Mouse (Mus musculus) stomach, embryonic 14.5 days (tissue): ENCODE data around the gene Wap. TPM values are rescaled to one million over a fixed set of nuclear protein-coding genes. Genes with fewer than 3 reads are reported as not detected.
A peak's percentile ranks its signal among the peaks of the same experiment; 100 is the strongest.
"Not testable (repeated sequence)": the region's sequence is repeated elsewhere in the genome, so short reads cannot be mapped to it uniquely, and the experiment has no call there.

Source experiments
- ATAC-seq: fragments of 200-750 bp; cut with Nextera tagmentation; 2 replicates; pipeline ENCODE4 v1.8.0; 2017; ENCODE audit warnings: low read depth, moderate TSS enrichment; ENCODE audit not compliant: insufficient number of reproducible peaks, insufficient read depth, low FRiP score
- H3K27ac ChIP-seq: fragments of 300-500 bp; sonication (generic); 2 replicates; pipeline ENCODE4 v1.5.1; 2014; ENCODE audit warnings: mild to moderate bottlenecking, low read length, moderate library complexity, mixed read lengths
- H3K27me3 ChIP-seq: fragments of 300-500 bp; sonication (generic); 2 replicates; pipeline ENCODE4 v1.6.1; 2014; ENCODE audit warnings: low read length, control low read depth, mixed read lengths; ENCODE audit not compliant: control insufficient read depth, insufficient read depth
- H3K36me3 ChIP-seq: fragments of 300-500 bp; sonication (generic); 2 replicates; pipeline ENCODE4 v1.6.1; 2014; ENCODE audit warnings: mild to moderate bottlenecking, control low read depth, low read length, moderate library complexity, mixed read lengths; ENCODE audit not compliant: control insufficient read depth, insufficient read depth
- H3K4me1 ChIP-seq: fragments of 300-500 bp; sonication (generic); 2 replicates; pipeline ENCODE4 v1.6.1; 2014; ENCODE audit warnings: low read length, control low read depth, mixed read lengths; ENCODE audit not compliant: control insufficient read depth, insufficient read depth
- H3K4me2 ChIP-seq: fragments of 300-500 bp; sonication (generic); replicated peaks from 2 replicates; pipeline ENCODE4 v1.6.1; 2014; ENCODE audit warnings: low read depth, low read length, control low read depth
- H3K4me3 ChIP-seq: fragments of 300-500 bp; sonication (generic); 2 replicates; pipeline ENCODE4 v1.5.1; 2014; ENCODE audit warnings: low read depth, low read length, control low read depth
- H3K9ac ChIP-seq: fragments of 300-500 bp; sonication (generic); replicated peaks from 2 replicates; pipeline ENCODE4 v1.6.1; 2014; ENCODE audit warnings: low read depth, mild to moderate bottlenecking, control low read depth, low read length, moderate library complexity, mixed read lengths
- H3K9me3 ChIP-seq: fragments of 300-500 bp; sonication (generic); 2 replicates; pipeline ENCODE4 v1.6.1; 2016; ENCODE audit warnings: low read depth, low read length, control low read depth; ENCODE audit not compliant: control insufficient read depth
- WGBS: fragments of 180-500 bp; shearing (Covaris S2); extraction: QIAGEN DNeasy Blood & Tissue Kit; methylation state at CpG from one replicate; pipeline ENCODE4 v1.1.7; 2014; 5-methylcytosine and 5-hydroxymethylcytosine counted together
- polyA plus RNA-seq: library from polyadenylated mRNA; unstranded; fragments of >200 nt; fragmentation: Nextera tagmentation; extraction: Ambion mirVana; gene quantifications from 2 replicates; pipeline ENCODE4 v1.2.1, GENCODE M21; 2014

Gene Wap
- polyA plus RNA-seq, 1 experiment from 2014 or later: not detected

DNA sequence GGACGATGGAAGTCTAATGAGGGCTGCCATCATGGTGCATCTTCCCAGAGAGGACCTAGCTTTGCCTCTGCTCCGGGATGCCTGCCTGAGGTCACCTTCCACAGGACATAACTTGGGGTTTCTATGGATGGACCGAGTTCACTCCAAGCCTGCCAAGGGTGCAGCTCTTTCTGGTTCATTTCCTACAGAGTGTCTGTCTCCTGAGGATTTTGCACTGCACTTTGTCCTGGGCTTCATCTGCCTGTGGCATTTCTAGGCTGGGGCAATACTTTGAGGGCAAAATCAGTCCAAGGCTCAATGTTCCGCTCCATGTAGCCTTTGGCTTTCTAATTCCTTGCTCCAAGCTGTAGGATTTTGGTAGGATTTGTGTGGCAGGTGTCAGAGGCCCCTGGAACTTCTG lies 32.4 kb upstream of the Wap start:
- no peaks in the 10 kb centered on the region for H3K27me3 ChIP-seq
- no peak overlapping the region for H3K4me2 ChIP-seq
- WGBS: 86% methylated on average over 4 of the region's 4 CpGs
- no peak overlapping the region for H3K27ac ChIP-seq
- no peaks in the 10 kb centered on the region for H3K4me1 ChIP-seq
- no peaks in the 10 kb centered on the region for H3K9me3 ChIP-seq
- H3K9ac ChIP-seq: no peak overlapping the region
- ATAC-seq: no peak
- no peak overlapping the region for H3K4me3 ChIP-seq
- no peaks in the 10 kb centered on the region for H3K36me3 ChIP-seq

DNA sequence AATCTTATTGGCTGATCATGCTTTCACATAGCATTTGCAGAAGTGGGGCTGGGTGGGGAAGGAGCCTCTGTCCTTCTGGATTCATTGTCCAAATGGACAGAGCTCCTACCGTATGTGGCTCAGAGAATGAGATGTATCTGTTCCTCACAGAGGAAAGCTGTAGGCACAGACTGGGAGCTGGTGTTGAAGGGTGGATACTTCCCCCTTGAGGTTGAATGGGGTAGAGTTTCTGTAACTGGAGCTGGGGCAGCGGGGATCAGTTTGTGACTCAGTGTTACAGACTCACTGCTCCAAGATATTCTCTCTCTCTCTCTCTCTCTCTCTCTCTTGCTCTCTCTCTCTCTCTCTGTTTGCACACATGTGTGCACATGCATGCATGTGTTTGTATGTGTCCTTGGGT lies 31.6 kb upstream of the Wap start:
- no peaks in the 10 kb centered on the region for H3K27me3 ChIP-seq
- WGBS: 74% methylated on average over 2 of the region's 2 CpGs

DNA sequence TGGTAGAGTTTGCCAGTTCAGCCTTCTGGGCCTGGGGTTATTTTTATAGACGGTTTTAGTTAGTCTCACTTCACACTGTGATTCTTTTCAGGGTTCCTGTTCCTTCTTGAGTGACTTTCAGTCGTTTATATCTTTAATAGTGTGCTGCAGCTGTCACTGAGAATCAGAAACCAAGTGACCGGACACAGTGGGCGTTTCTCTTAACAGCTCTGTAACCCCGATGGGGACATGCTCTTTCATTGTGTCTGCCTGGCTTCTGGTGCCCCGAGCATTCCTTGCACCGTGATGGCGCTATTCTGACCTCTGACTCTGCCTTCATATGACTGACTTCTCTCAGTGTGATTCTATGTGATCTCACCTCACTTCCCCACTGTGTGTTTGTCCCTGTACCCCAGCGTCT lies 30.6 kb upstream of the Wap start:
- H3K4me2 ChIP-seq: no peak overlapping the region
- ATAC-seq: no peak
- WGBS: 56% methylated on average over 9 of the region's 9 CpGs
- no peaks in the 10 kb centered on the region for H3K9me3 ChIP-seq
- no peak overlapping the region for H3K4me3 ChIP-seq
- no peak overlapping the region for H3K27ac ChIP-seq
- H3K9ac ChIP-seq: no peak overlapping the region
- no peaks in the 10 kb centered on the region for H3K27me3 ChIP-seq
- H3K36me3 ChIP-seq: no peaks in the 10 kb centered on the region
- H3K4me1 ChIP-seq: no peaks in the 10 kb centered on the region

More for the DNA sequence above, 31.6 kb upstream of the Wap start:
- Histone ChIP-seq H3K9ac (no peak overlapping the region), H3K27ac (no peak overlapping the region), H3K36me3 (no peaks in the 10 kb centered on the region), H3K9me3 (no peaks in the 10 kb centered on the region), H3K4me1 (no peaks in the 10 kb centered on the region), H3K4me3 (no peak overlapping the region), H3K4me2 (no peak overlapping the region)
- ATAC-seq: no peak

DNA sequence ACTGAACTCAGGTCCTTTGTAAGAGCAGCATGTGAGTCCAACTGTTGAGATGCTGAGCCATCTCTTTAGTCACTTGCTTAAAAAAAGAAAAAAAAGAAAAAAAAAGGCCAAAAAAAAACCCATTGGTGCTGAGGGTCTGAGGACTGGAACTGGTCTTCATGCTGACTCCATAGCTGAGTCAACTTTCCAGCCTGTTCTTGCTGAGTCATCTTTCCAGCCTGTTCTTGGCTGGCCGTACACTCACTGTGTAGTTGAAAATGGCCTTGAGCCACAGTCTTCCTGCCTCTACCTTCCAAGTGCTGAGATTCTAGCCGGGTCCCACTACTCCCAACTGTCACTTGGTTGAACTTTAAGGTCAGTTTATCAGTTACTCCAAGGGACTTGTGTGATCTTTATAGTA lies 28.2 kb upstream of the Wap start:
- Histone ChIP-seq H3K4me2 (no peak overlapping the region), H3K9ac (no peak overlapping the region), H3K27ac (no peak overlapping the region), H3K9me3 (no peaks in the 10 kb centered on the region), H3K36me3 (no peaks in the 10 kb centered on the region), H3K4me3 (no peak overlapping the region), H3K27me3 (no peaks in the 10 kb centered on the region), H3K4me1 (no peaks in the 10 kb centered on the region)
- WGBS: 84% methylated on average over 2 of the region's 2 CpGs
- no peak for ATAC-seq

DNA sequence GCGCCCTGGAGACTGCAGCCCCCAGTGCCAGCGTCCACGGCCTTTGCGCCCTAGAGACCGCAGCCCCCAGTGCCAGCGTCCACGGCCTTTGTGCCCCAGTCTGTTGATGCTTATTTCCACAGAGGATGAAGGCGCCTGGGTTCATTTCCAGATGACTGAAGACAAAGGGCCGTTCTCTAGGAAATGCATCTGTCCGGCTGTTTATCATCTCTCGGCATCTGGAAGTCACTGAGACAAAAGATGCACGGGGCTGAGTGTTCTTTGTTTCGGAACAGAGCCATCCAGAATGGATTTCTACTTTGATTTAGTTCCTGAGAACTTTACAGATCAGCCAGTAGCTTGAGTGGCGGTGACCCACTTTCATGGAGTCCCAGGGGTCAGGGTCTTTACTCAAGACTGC lies 22.8 kb upstream of the Wap start:
- no peaks in the 10 kb centered on the region for H3K27me3 ChIP-seq
- whole genome bisulfite sequencing: 74% methylated on average over 14 of the region's 14 CpGs
- ATAC-seq: no peak
- no peaks in the 10 kb centered on the region for H3K9me3 ChIP-seq
- no peak overlapping the region for H3K27ac ChIP-seq
- no peak overlapping the region for H3K4me2 ChIP-seq
- H3K9ac ChIP-seq: no peak overlapping the region
- no peaks in the 10 kb centered on the region for H3K4me1 ChIP-seq
- H3K36me3 ChIP-seq: no peaks in the 10 kb centered on the region
- H3K4me3 ChIP-seq: no peak overlapping the region

- no peaks in the 10 kb centered on the region for H3K4me1 ChIP-seq
- no peak within 1 kb of the TSS for H3K27ac ChIP-seq
- H3K36me3 ChIP-seq: no peaks in the 10 kb centered on the region
- peak; percentile 55 for ATAC-seq
- H3K9ac ChIP-seq: no peak within 1 kb of the TSS; the same call in 1 of the 2 replicates
- H3K9me3 ChIP-seq: no peaks in the 10 kb centered on the region
- H3K4me3 ChIP-seq: peak within 1 kb of the TSS; percentile 39
- WGBS: 1% methylated on average over 18 of the region's 18 CpGs
- H3K27me3 ChIP-seq: no peaks in the 10 kb centered on the region
- peak within 1 kb of the TSS; percentile 70 for H3K4me2 ChIP-seq
Measured at GRCm38 (mm10) chr11:6658271-6658670, 19.8 kb upstream of the Wap start, which contains the start of gene Ramp3. Gene Ramp3 (plus strand): TSS chr11:6658521.

- Histone ChIP-seq H3K4me3 (no peak overlapping the region), H3K9ac (no peak overlapping the region), H3K36me3 (no peaks in the 10 kb centered on the region), H3K4me2 (no peak overlapping the region), H3K9me3 (no peaks in the 10 kb centered on the region), H3K27me3 (no peaks in the 10 kb centered on the region), H3K27ac (no peak overlapping the region), H3K4me1 (no peaks in the 10 kb centered on the region)
- peak; percentile 55; the same call in 1 of the 2 replicates for ATAC-seq
- 0% methylated on average over 2 of the region's 2 CpGs for WGBS
Measured at GRCm38 (mm10) chr11:6654903-6655302, 16.5 kb upstream of the Wap start.

DNA sequence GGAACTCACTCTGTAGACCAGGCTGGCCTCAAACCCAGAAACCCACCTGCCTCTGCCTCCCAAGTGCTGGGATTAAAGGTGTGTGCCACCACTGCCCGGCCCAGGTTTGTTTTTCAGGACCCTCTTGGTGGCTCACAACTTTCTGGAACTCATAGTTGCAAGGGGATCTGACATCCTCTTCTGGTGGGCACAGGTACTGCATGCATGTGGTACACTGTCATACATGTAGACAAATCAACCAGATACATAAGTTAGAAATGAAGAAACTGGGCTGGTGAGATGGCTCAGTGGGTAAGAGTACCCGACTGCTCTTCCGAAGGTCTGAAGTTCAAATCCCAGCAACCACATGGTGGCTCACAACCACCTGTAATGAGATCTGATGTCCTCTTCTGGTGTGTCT lies 14.5 kb upstream of the Wap start:
- not testable (repeated sequence) for H3K4me2 ChIP-seq, H3K4me3 ChIP-seq, H3K9me3 ChIP-seq, H3K27me3 ChIP-seq, H3K36me3 ChIP-seq, H3K9ac ChIP-seq, H3K4me1 ChIP-seq, ATAC-seq, H3K27ac ChIP-seq
- WGBS: 91% methylated on average over 3 of the region's 3 CpGs

DNA sequence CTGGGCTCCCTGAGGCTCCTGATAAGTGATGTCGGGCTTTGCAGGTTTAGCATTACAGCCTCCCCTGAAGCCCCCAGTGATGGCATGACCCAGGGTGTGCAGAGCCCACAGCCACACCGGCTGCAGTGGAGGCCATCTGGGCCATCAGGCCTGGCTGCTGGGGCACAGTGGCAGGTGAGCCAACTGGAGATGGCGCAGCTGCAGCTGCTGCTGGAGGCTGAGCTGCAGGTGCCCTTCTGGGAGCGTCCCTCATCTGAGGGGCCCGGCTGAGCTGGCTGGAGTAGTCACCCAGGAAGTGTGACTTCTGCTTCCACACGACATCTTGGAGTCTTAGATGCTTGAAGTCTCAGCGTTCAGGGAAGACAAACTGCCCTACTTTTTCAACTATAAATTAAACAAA lies 12.1 kb upstream of the Wap start:
- Histone ChIP-seq H3K27me3 (no peaks in the 10 kb centered on the region), H3K4me3 (no peak overlapping the region), H3K36me3 (no peaks in the 10 kb centered on the region), H3K9me3 (no peaks in the 10 kb centered on the region), H3K4me2 (no peak overlapping the region), H3K27ac (no peak overlapping the region), H3K4me1 (no peaks in the 10 kb centered on the region), H3K9ac (no peak overlapping the region)
- no peak for ATAC-seq
- WGBS: 60% methylated on average over 7 of the region's 7 CpGs
